Mouse (Mus musculus): ENCODE measurements around the gene Tinf2. TPM values are rescaled to one million over a fixed set of nuclear protein-coding genes. Genes with fewer than 3 reads are reported as not detected.
A peak's percentile ranks its signal among the peaks of the same experiment; 100 is the strongest.

Gene Tinf2
- polyA plus RNA-seq, 1 experiment from 2014 or later = 33.9 TPM

- Histone ChIP-seq H3K4me1 (peaks cover 5% of the 10 kb centered on the region; the same call in 1 of the 2 replicates), H3K9me3 (no peaks in the 10 kb centered on the region), H3K36me3 (no peaks in the 10 kb centered on the region; the same call in 1 of the 2 replicates), H3K27ac (no peak overlapping the region), H3K9ac (no peak overlapping the region), H3K4me3 (replicated peaks) (no peak overlapping the region), H3K27me3 (replicated peaks) (no peaks in the 10 kb centered on the region), H3K4me2 (no peak overlapping the region)
- no peak for ATAC-seq (ENCODE audit: insufficient read depth, low FRiP score, low read depth)
- WGBS = 80% methylated on average over 3 of the region's 3 CpGs
Measured at GRCm38 (mm10) chr14:55656935-55657334, 24.7 kb downstream of the Tinf2 start.

- Histone ChIP-seq H3K9me3 (no peaks in the 10 kb centered on the region), H3K9ac (no peak overlapping the region), H3K4me3 (replicated peaks) (no peak overlapping the region), H3K27me3 (replicated peaks) (no peaks in the 10 kb centered on the region), H3K27ac (no peak overlapping the region), H3K4me2 (no peak overlapping the region), H3K36me3 (no peaks in the 10 kb centered on the region), H3K4me1 (no peaks in the 10 kb centered on the region)
- WGBS = 87% methylated on average over 7 of the region's 7 CpGs
- ATAC-seq (ENCODE audit: insufficient read depth, low FRiP score, low read depth) = no peak
Measured at GRCm38 (mm10) chr14:55651528-55651927, 30.1 kb downstream of the Tinf2 start.

- Histone ChIP-seq H3K4me3 (replicated peaks) (no peak within 1 kb of the TSS), H3K27ac (no peak within 1 kb of the TSS), H3K27me3 (replicated peaks) (no peaks in the 10 kb centered on the region), H3K4me1 (peaks cover 6% of the 10 kb centered on the region), H3K36me3 (no peaks in the 10 kb centered on the region), H3K9ac (no peak within 1 kb of the TSS), H3K9me3 (no peaks in the 10 kb centered on the region), H3K4me2 (no peak within 1 kb of the TSS)
- 93% methylated on average over 2 of the region's 2 CpGs for WGBS
- no peak for ATAC-seq (ENCODE audit: insufficient read depth, low FRiP score, low read depth)
Measured at GRCm38 (mm10) chr14:55649884-55650283, 31.7 kb downstream of the Tinf2 start, which contains the start of gene Tssk4. Gene Tssk4 (plus strand): TSS chr14:55650184.

GRCm38 (mm10) chr14:55644261-55644888, 37.2 kb downstream of the Tinf2 start:
- peaks cover 15% of the 10 kb centered on the region; the same call in 1 of the 2 replicates for H3K36me3 ChIP-seq
- peak overlapping the region; percentile 96 for H3K4me3 ChIP-seq (replicated peaks)
- peak overlapping the region; percentile 99; the same call in 1 of the 2 replicates for H3K9ac ChIP-seq
- no peaks in the 10 kb centered on the region for H3K9me3 ChIP-seq
- H3K27ac ChIP-seq = peak overlapping the region; percentile 96; the same call in 1 of the 2 replicates
- no peaks in the 10 kb centered on the region for H3K27me3 ChIP-seq (replicated peaks)
- H3K4me2 ChIP-seq = peak overlapping the region; percentile 74
- WGBS = 19% methylated on average over 17 of the region's 17 CpGs
- peaks cover 20% of the 10 kb centered on the region for H3K4me1 ChIP-seq
- ATAC-seq (ENCODE audit: insufficient read depth, low FRiP score, low read depth) = no peak

GRCm38 (mm10) chr14:55643060-55643907, 38.3 kb downstream of the Tinf2 start, which contains the start of gene Tm9sf1:
Gene Tm9sf1 (minus strand): TSS chr14:55643806.
- Histone ChIP-seq H3K27me3 (replicated peaks) (no peaks in the 10 kb centered on the region), H3K36me3 (peaks cover 24% of the 10 kb centered on the region; the same call in 1 of the 2 replicates)
- under 1% methylated on average over 89 of the region's 89 CpGs for WGBS

GRCm38 (mm10) chr14:55642679-55643059, 39.0 kb downstream of the Tinf2 start:
- Histone ChIP-seq H3K36me3 (peaks cover 29% of the 10 kb centered on the region; the same call in 1 of the 2 replicates), H3K9me3 (no peaks in the 10 kb centered on the region), H3K9ac (peak overlapping the region; percentile 99), H3K4me1 (peaks cover 20% of the 10 kb centered on the region), H3K27ac (peak overlapping the region; percentile 96), H3K4me3 (replicated peaks) (peak overlapping the region; percentile 96), H3K4me2 (peak overlapping the region; percentile 74), H3K27me3 (replicated peaks) (no peaks in the 10 kb centered on the region)
- peak; percentile 7; the same call in 1 of the 2 replicates for ATAC-seq (ENCODE audit: insufficient read depth, low FRiP score, low read depth)
- 19% methylated on average over 8 of the region's 8 CpGs for whole genome bisulfite sequencing

More at GRCm38 (mm10) chr14:55643060-55643907, 38.3 kb downstream of the Tinf2 start, which contains the start of gene Tm9sf1:
- Histone ChIP-seq H3K4me2 (peak within 1 kb of the TSS; percentile 74), H3K9ac (peak within 1 kb of the TSS; percentile 99), H3K9me3 (no peaks in the 10 kb centered on the region), H3K4me3 (replicated peaks) (peak within 1 kb of the TSS; percentile 96), H3K4me1 (peaks cover 20% of the 10 kb centered on the region), H3K27ac (peak within 1 kb of the TSS; percentile 96)
- ATAC-seq (ENCODE audit: insufficient read depth, low FRiP score, low read depth) = peak; percentile 82

GRCm38 (mm10) chr14:55641291-55641690, 40.3 kb downstream of the Tinf2 start:
- no peak overlapping the region for H3K9ac ChIP-seq
- peaks cover 20% of the 10 kb centered on the region for H3K4me1 ChIP-seq
- H3K4me3 ChIP-seq (replicated peaks) = no peak overlapping the region
- H3K27me3 ChIP-seq (replicated peaks) = no peaks in the 10 kb centered on the region
- H3K4me2 ChIP-seq = no peak overlapping the region
- no peak overlapping the region for H3K27ac ChIP-seq
- ATAC-seq (ENCODE audit: insufficient read depth, low FRiP score, low read depth) = no peak
- H3K36me3 ChIP-seq = peaks cover 31% of the 10 kb centered on the region; the same call in 1 of the 2 replicates
- 92% methylated on average over 13 of the region's 13 CpGs for WGBS
- no peaks in the 10 kb centered on the region for H3K9me3 ChIP-seq

- ATAC-seq (ENCODE audit: insufficient read depth, low FRiP score, low read depth) = no peak
- WGBS = 96% methylated on average over 14 of the region's 14 CpGs
- Histone ChIP-seq H3K9me3 (no peaks in the 10 kb centered on the region), H3K4me1 (peaks cover 20% of the 10 kb centered on the region), H3K9ac (no peak overlapping the region), H3K27me3 (replicated peaks) (no peaks in the 10 kb centered on the region), H3K4me2 (no peak overlapping the region), H3K27ac (no peak overlapping the region), H3K4me3 (replicated peaks) (no peak overlapping the region), H3K36me3 (peaks cover 31% of the 10 kb centered on the region; the same call in 1 of the 2 replicates)
Measured at GRCm38 (mm10) chr14:55640816-55641215, 40.8 kb downstream of the Tinf2 start.

GRCm38 (mm10) chr14:55637795-55638194, 43.8 kb downstream of the Tinf2 start, which contains the start of gene Gm49378:
Gene Gm49378 (minus strand): TSS chr14:55637895.
- no peak within 1 kb of the TSS for H3K9ac ChIP-seq
- no peaks in the 10 kb centered on the region for H3K9me3 ChIP-seq
- H3K4me1 ChIP-seq = peaks cover 18% of the 10 kb centered on the region; the same call in 1 of the 2 replicates
- no peak within 1 kb of the TSS for H3K4me2 ChIP-seq
- no peak for ATAC-seq (ENCODE audit: insufficient read depth, low FRiP score, low read depth)
- no peaks in the 10 kb centered on the region for H3K27me3 ChIP-seq (replicated peaks)
- H3K36me3 ChIP-seq = peaks cover 46% of the 10 kb centered on the region
- no peak within 1 kb of the TSS for H3K27ac ChIP-seq
- no peak within 1 kb of the TSS for H3K4me3 ChIP-seq (replicated peaks)
- 92% methylated on average over 9 of the region's 9 CpGs for WGBS

GRCm38 (mm10) chr14:55635523-55636007, 46.1 kb downstream of the Tinf2 start, which contains the start of gene Ipo4:
Gene Ipo4 (minus strand): TSS chr14:55635957.
- peak; percentile 85 for ATAC-seq (ENCODE audit: insufficient read depth, low FRiP score, low read depth)
- Histone ChIP-seq H3K4me1 (peaks cover 9% of the 10 kb centered on the region; the same call in 1 of the 2 replicates), H3K27ac (peak within 1 kb of the TSS; percentile 67), H3K36me3 (peaks cover 57% of the 10 kb centered on the region), H3K4me3 (replicated peaks) (peak within 1 kb of the TSS; percentile 74), H3K9ac (peak within 1 kb of the TSS; percentile 49), H3K4me2 (peak within 1 kb of the TSS; percentile 83), H3K9me3 (no peaks in the 10 kb centered on the region), H3K27me3 (replicated peaks) (no peaks in the 10 kb centered on the region)
- WGBS = 1% methylated on average over 33 of the region's 33 CpGs

- no peaks in the 10 kb centered on the region for H3K9me3 ChIP-seq
- peak overlapping the region; percentile 49 for H3K9ac ChIP-seq
- H3K27ac ChIP-seq = peak overlapping the region; percentile 67
- peak overlapping the region; percentile 83 for H3K4me2 ChIP-seq
- peaks cover 58% of the 10 kb centered on the region for H3K36me3 ChIP-seq
- peak; percentile 20; the same call in 1 of the 2 replicates for ATAC-seq (ENCODE audit: insufficient read depth, low FRiP score, low read depth)
- H3K27me3 ChIP-seq (replicated peaks) = no peaks in the 10 kb centered on the region
- H3K4me1 ChIP-seq = peaks cover 9% of the 10 kb centered on the region; the same call in 1 of the 2 replicates
- WGBS = 3% methylated on average over 23 of the region's 23 CpGs
- H3K4me3 ChIP-seq (replicated peaks) = peak overlapping the region; percentile 74
Measured at GRCm38 (mm10) chr14:55634874-55635522, 46.6 kb downstream of the Tinf2 start.

All from stomach, embryonic 15.5 days (tissue).